Mouse (Mus musculus) stomach, postnatal 0 days (tissue): ENCODE data around the gene Upk3a. TPM values are rescaled to one million over a fixed set of nuclear protein-coding genes. Genes with fewer than 3 reads are reported as not detected.
A peak's percentile ranks its signal among the peaks of the same experiment; 100 is the strongest.
"Not testable (repeated sequence)": the region's sequence is repeated elsewhere in the genome, so short reads cannot be mapped to it uniquely, and the experiment has no call there.

ENCODE experiments used
- ATAC-seq: fragments of 200-750 bp; cut with Nextera tagmentation; 2 replicates; pipeline ENCODE4 v1.8.0; 2017; ENCODE audit not compliant: low FRiP score, low TSS enrichment
- DNase-seq: peaks from one replicate; pipeline ENCODE4 v3.0.0-alpha.2; 2016; ENCODE audit warnings: low spot score
- H3K27ac ChIP-seq: fragments of 300-500 bp; sonication (generic); replicated peaks from 2 replicates; pipeline ENCODE4 v1.5.1; 2014; ENCODE audit warnings: mild to moderate bottlenecking, control low read depth
- H3K27me3 ChIP-seq: fragments of 300-500 bp; sonication (generic); 2 replicates; pipeline ENCODE4 v1.6.1; 2014; ENCODE audit warnings: low read length; ENCODE audit not compliant: control insufficient read depth, insufficient read depth
- H3K36me3 ChIP-seq: fragments of 300-500 bp; sonication (generic); 2 replicates; pipeline ENCODE4 v1.6.1; 2014; ENCODE audit warnings: low read length, mixed read lengths; ENCODE audit not compliant: control insufficient read depth, insufficient read depth
- H3K4me1 ChIP-seq: fragments of 300-500 bp; sonication (generic); replicated peaks from 2 replicates; pipeline ENCODE4 v1.6.1; 2014; ENCODE audit warnings: antibody characterized with exemption; ENCODE audit not compliant: control insufficient read depth, insufficient read depth
- H3K4me2 ChIP-seq: fragments of 300-500 bp; sonication (generic); replicated peaks from 2 replicates; pipeline ENCODE4 v1.6.1; 2014; ENCODE audit warnings: low read depth, mild to moderate bottlenecking, control low read depth, moderate library complexity
- H3K4me3 ChIP-seq: fragments of 300-500 bp; sonication (generic); 2 replicates; pipeline ENCODE4 v1.5.1; 2014; ENCODE audit warnings: low read depth, low read length, control low read depth
- H3K9ac ChIP-seq: fragments of 300-500 bp; sonication (generic); 2 replicates; pipeline ENCODE4 v1.6.1; 2014; ENCODE audit warnings: mild to moderate bottlenecking, low read length, control low read depth, mixed read lengths
- H3K9me3 ChIP-seq: fragments of 300-500 bp; sonication (generic); 2 replicates; pipeline ENCODE4 v1.6.1; 2016; ENCODE audit warnings: low read length; ENCODE audit not compliant: control insufficient read depth
- CTCF ChIP-seq: IDR thresholded peaks from 2 replicates; pipeline ENCODE4 v1.5.1; 2016; ENCODE audit warnings: antibody characterized with exemption, low read depth, mild to moderate bottlenecking, moderate library complexity
- EP300 ChIP-seq: optimal IDR thresholded peaks from 2 replicates; pipeline ENCODE3; 2016; ENCODE audit warnings: antibody characterized with exemption
- WGBS: fragments of 180-500 bp; shearing (Covaris S2); extraction: QIAGEN DNeasy Blood & Tissue Kit; methylation state at CpG from one replicate; pipeline ENCODE4 v1.1.7; 2014; 5-methylcytosine and 5-hydroxymethylcytosine counted together
- polyA plus RNA-seq: library from polyadenylated mRNA; unstranded; fragments of >200 nt; fragmentation: Nextera tagmentation; extraction: Ambion mirVana; gene quantifications from 2 replicates; pipeline ENCODE4 v1.2.1, GENCODE M21; 2015

Upk3a gene
- polyA plus RNA-seq, 1 experiment from 2014 or later = 5.7 TPM

DNA sequence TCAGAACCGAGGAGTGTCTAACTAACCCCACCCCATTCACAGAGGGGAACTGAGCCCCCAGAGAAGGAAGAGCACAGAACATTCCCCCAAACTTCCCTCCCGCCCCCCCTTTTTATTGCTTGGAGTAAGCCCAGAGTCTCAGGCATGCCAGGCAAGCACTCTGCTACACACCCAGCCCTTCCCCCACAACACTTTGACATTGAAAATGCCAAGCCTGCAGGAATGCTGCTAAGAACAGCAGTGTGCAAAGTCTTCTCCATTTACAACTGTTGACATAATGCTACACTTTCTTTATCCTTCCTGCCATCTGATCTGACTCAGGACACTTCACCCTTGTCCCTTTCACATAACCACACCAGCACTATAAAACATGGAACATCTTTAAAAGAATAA, 4.3 kb upstream of the Upk3a start:
- H3K9ac ChIP-seq = 0 out of 2 replicates have a peak overlapping the region, but pooled peaks have one; percentile 43
- H3K27ac ChIP-seq = peak overlapping the region; percentile 82
- no peaks in the 10 kb centered on the region for H3K36me3 ChIP-seq
- no peaks in the 10 kb centered on the region for H3K27me3 ChIP-seq
- H3K4me2 ChIP-seq = 0 out of 2 replicates have a peak overlapping the region, but pooled peaks have one; percentile 4
- no peak for TF ChIP-seq EP300
- TF ChIP-seq CTCF = no peak
- H3K9me3 ChIP-seq = no peaks in the 10 kb centered on the region
- WGBS = 8% methylated on average over 2 of the region's 2 CpGs
- peaks cover 9% of the 10 kb centered on the region for H3K4me1 ChIP-seq
- peak; percentile 63 for DNase-seq
- peak; percentile 70; the same call in 1 of the 2 replicates for ATAC-seq
- no peak overlapping the region for H3K4me3 ChIP-seq

DNA sequence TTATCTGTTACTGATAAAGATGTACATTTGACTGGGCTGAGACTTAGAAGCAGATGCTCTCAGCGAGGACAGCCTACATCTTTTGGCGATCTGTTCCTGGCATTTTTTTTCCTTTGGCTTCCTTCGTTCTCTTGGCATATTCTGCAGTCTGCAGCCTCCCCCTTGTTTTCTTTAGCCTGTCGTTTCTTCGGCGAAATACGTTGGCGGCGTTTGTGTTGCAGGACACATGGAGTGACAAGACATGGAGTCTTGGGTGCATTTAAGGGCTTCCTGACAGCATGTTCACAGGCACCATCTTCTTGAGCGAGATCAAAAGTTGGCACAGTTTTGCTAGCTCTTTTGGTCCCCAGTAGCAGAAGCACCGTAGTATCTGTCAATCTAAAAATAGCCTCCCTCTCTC, 1.2 kb upstream of the Upk3a start:
- H3K4me2 ChIP-seq = no peak overlapping the region
- no peaks in the 10 kb centered on the region for H3K27me3 ChIP-seq
- TF ChIP-seq EP300 (no peak), CTCF (no peak)
- no peak overlapping the region for H3K27ac ChIP-seq
- H3K4me3 ChIP-seq = no peak overlapping the region
- no peaks in the 10 kb centered on the region for H3K36me3 ChIP-seq
- ATAC-seq (no peak), DNase-seq (no peak)
- WGBS = 84% methylated on average over 11 of the region's 11 CpGs
- no peak overlapping the region for H3K9ac ChIP-seq
- no peaks in the 10 kb centered on the region for H3K9me3 ChIP-seq
- peaks cover 9% of the 10 kb centered on the region for H3K4me1 ChIP-seq

DNA sequence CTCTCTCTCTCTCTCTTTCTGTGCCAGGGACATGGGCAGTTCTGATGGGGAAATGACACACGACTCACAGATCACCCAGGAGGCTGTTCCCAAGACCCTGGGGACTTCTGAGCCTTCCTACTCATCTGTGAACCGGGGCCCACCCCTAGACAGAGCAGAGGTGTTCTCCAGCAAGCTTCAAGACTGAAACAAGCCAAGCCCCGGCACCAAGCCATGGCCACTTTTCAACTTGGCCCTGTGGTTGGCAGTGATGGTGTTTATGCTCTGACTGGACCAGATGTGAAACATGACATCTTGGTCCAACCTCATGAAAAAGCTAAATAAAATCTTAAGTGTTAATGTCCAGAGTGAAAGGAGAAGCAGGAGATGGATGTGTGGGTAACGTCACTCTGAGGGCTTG, 5.3 kb downstream of the Upk3a start:
- H3K27ac ChIP-seq = no peak overlapping the region
- no peak for ATAC-seq
- WGBS = 71% methylated on average over 4 of the region's 4 CpGs

DNA sequence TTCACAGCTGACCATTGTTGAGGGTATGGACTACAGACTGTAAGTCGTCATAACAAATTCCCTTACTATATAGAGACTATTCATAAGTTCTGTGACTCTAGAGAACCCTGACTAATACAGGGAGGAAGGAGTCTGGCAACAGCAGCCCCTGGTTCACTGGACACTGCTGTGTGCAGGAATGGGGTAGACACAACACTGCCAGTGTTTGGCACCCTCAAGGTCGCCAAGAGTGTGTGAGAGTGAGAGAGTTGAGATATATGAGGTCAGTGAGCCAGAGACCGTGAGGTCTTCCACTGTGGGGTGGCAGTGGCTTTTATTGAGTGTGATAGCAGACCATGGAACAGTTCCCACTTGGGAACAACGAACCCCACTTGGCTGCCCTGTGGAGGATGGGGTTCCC, 9.3 kb downstream of the Upk3a start:
- Histone ChIP-seq H3K27me3 (no peaks in the 10 kb centered on the region), H3K9ac (no peak overlapping the region), H3K9me3 (no peaks in the 10 kb centered on the region), H3K36me3 (no peaks in the 10 kb centered on the region), H3K27ac (no peak overlapping the region), H3K4me3 (no peak overlapping the region), H3K4me1 (no peaks in the 10 kb centered on the region), H3K4me2 (no peak overlapping the region)
- ATAC-seq = no peak
- no peak for DNase-seq
- 90% methylated on average over 4 of the region's 4 CpGs for WGBS
- no peak for TF ChIP-seq EP300
- no peak for TF ChIP-seq CTCF

More for the DNA sequence above, 5.3 kb downstream of the Upk3a start:
- Histone ChIP-seq H3K4me3 (no peak overlapping the region), H3K4me1 (peaks cover 1% of the 10 kb centered on the region; the same call in 1 of the 2 replicates), H3K9ac (no peak overlapping the region), H3K4me2 (no peak overlapping the region), H3K9me3 (no peaks in the 10 kb centered on the region), H3K27me3 (no peaks in the 10 kb centered on the region), H3K36me3 (no peaks in the 10 kb centered on the region)
- no peak for DNase-seq
- TF ChIP-seq EP300 = no peak
- TF ChIP-seq CTCF = no peak

DNA sequence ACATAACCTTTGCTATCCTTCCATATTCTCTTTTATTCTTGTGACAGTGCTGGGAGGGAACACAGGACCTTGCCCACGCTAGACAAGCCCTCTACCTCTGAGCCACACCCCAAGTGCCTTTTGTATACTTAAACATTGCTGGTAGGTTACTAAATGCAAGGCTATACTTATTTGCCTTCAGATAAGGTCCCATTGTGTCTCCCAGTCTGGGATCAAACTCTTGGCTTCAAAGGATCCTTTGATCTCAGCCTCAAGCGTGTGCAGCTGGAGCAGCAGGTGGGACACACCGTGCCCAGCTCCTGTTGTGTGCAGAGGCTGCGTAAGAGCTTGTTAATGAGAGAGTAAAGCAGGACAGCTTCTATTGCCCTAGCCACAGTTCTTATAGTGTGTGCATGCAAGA, 10.8 kb downstream of the Upk3a start:
- no peaks in the 10 kb centered on the region for H3K9me3 ChIP-seq
- H3K4me2 ChIP-seq = no peak overlapping the region
- no peaks in the 10 kb centered on the region for H3K4me1 ChIP-seq
- H3K36me3 ChIP-seq = no peaks in the 10 kb centered on the region
- no peak overlapping the region for H3K4me3 ChIP-seq
- ATAC-seq (peak; percentile 87), DNase-seq (peak; percentile 58)
- no peak for TF ChIP-seq CTCF
- TF ChIP-seq EP300 = no peak
- no peaks in the 10 kb centered on the region for H3K27me3 ChIP-seq
- 44% methylated on average over 4 of the region's 4 CpGs for WGBS
- H3K9ac ChIP-seq = no peak overlapping the region
- no peak overlapping the region for H3K27ac ChIP-seq

DNA sequence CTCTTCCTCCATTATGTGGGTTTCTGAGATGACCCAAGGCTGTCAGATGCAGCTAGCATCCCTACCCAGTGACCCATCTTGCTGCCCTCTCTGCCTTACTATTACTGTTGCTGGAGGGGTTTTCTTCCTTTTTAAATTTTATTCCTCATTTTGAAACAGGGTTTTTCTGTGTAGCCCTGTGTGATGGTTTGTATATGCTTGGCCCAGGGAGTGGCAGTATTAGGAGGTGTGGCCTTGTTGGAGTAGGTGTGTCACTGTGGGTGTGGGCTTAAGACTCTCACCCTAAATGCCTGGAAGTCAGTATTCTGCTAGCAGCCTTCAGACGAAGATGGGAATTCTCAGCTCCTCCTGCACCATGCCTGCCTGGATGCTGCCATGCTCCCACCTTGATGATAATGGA, 11.7 kb downstream of the Upk3a start, which contains the start of gene Fam118a:
Fam118a (plus strand) TSS at position 301 of the 400 bp plus-strand sequence.
- DNase-seq, H3K27me3 ChIP-seq, H3K4me2 ChIP-seq, H3K4me1 ChIP-seq, H3K36me3 ChIP-seq, H3K9ac ChIP-seq, H3K9me3 ChIP-seq, H3K27ac ChIP-seq, ATAC-seq, H3K4me3 ChIP-seq: not testable (repeated sequence)
- WGBS = 28% methylated on average over 1 of the region's 1 CpGs

DNA sequence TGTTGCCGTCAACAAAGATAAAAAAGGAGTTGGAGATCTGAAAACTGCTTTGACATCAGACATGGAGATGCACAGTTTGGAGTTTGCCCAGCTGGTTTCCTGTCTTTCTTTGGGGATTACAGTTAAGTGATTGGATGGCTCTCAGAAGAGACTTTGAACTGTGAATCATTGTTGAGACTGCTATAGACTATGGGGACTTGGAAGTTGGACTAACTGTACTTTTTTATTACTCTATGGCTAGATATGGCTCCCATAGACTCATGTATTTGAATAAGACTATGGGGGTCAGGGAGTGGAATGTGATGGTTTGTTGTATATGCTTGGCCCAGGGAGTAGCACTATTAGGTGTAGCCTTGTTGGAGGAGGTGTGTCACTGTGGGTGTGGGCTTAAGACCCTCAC, 13.7 kb downstream of the Upk3a start:
- not testable (repeated sequence) for ATAC-seq

More for the DNA sequence above, 13.7 kb downstream of the Upk3a start:
- not testable (repeated sequence) for H3K9me3 ChIP-seq, H3K4me2 ChIP-seq, H3K4me3 ChIP-seq, H3K36me3 ChIP-seq, DNase-seq, H3K27me3 ChIP-seq, H3K27ac ChIP-seq, H3K4me1 ChIP-seq, H3K9ac ChIP-seq
- 36% methylated on average over 1 of the region's 1 CpGs for WGBS
